Mouse (Mus musculus) stomach, postnatal 0 days (tissue): ENCODE measurements around the gene Phactr1. TPM values are rescaled to one million over a fixed set of nuclear protein-coding genes. Genes with fewer than 3 reads are reported as not detected.

ENCODE experiments used
- ATAC-seq: fragments of 200-750 bp; cut with Nextera tagmentation; 2 replicates; pipeline ENCODE4 v1.8.0; 2017; ENCODE audit not compliant: low FRiP score, low TSS enrichment
- DNase-seq: peaks from one replicate; pipeline ENCODE4 v3.0.0-alpha.2; 2016; ENCODE audit warnings: low spot score
- H3K27ac ChIP-seq: fragments of 300-500 bp; sonication (generic); replicated peaks from 2 replicates; pipeline ENCODE4 v1.5.1; 2014; ENCODE audit warnings: mild to moderate bottlenecking, control low read depth
- H3K27me3 ChIP-seq: fragments of 300-500 bp; sonication (generic); 2 replicates; pipeline ENCODE4 v1.6.1; 2014; ENCODE audit warnings: low read length; ENCODE audit not compliant: control insufficient read depth, insufficient read depth
- H3K36me3 ChIP-seq: fragments of 300-500 bp; sonication (generic); 2 replicates; pipeline ENCODE4 v1.6.1; 2014; ENCODE audit warnings: low read length, mixed read lengths; ENCODE audit not compliant: control insufficient read depth, insufficient read depth
- H3K4me1 ChIP-seq: fragments of 300-500 bp; sonication (generic); replicated peaks from 2 replicates; pipeline ENCODE4 v1.6.1; 2014; ENCODE audit warnings: antibody characterized with exemption; ENCODE audit not compliant: control insufficient read depth, insufficient read depth
- H3K4me2 ChIP-seq: fragments of 300-500 bp; sonication (generic); replicated peaks from 2 replicates; pipeline ENCODE4 v1.6.1; 2014; ENCODE audit warnings: low read depth, mild to moderate bottlenecking, control low read depth, moderate library complexity
- H3K4me3 ChIP-seq: fragments of 300-500 bp; sonication (generic); 2 replicates; pipeline ENCODE4 v1.5.1; 2014; ENCODE audit warnings: low read depth, low read length, control low read depth
- H3K9ac ChIP-seq: fragments of 300-500 bp; sonication (generic); 2 replicates; pipeline ENCODE4 v1.6.1; 2014; ENCODE audit warnings: mild to moderate bottlenecking, low read length, control low read depth, mixed read lengths
- H3K9me3 ChIP-seq: fragments of 300-500 bp; sonication (generic); 2 replicates; pipeline ENCODE4 v1.6.1; 2016; ENCODE audit warnings: low read length; ENCODE audit not compliant: control insufficient read depth
- CTCF ChIP-seq: IDR thresholded peaks from 2 replicates; pipeline ENCODE4 v1.5.1; 2016; ENCODE audit warnings: antibody characterized with exemption, low read depth, mild to moderate bottlenecking, moderate library complexity
- EP300 ChIP-seq: optimal IDR thresholded peaks from 2 replicates; pipeline ENCODE3; 2016; ENCODE audit warnings: antibody characterized with exemption
- whole genome bisulfite sequencing: fragments of 180-500 bp; shearing (Covaris S2); extraction: QIAGEN DNeasy Blood & Tissue Kit; methylation state at CpG from one replicate; pipeline ENCODE4 v1.1.7; 2014; 5-methylcytosine and 5-hydroxymethylcytosine counted together
- polyA plus RNA-seq: library from polyadenylated mRNA; unstranded; fragments of >200 nt; fragmentation: Nextera tagmentation; extraction: Ambion mirVana; gene quantifications from 2 replicates; pipeline ENCODE4 v1.2.1, GENCODE M21; 2015

The Phactr1 gene
- polyA plus RNA-seq, 1 experiment from 2014 or later: 5.6 TPM

- ATAC-seq: no peak
- no peak for TF ChIP-seq EP300
- no peak for TF ChIP-seq CTCF
- Histone ChIP-seq H3K4me2 (no peak overlapping the region), H3K27me3 (no peaks in the 10 kb centered on the region), H3K4me3 (no peak overlapping the region), H3K4me1 (no peaks in the 10 kb centered on the region), H3K36me3 (no peaks in the 10 kb centered on the region), H3K27ac (no peak overlapping the region), H3K9ac (no peak overlapping the region), H3K9me3 (no peaks in the 10 kb centered on the region)
- DNase-seq: no peak
- WGBS: 60% methylated on average over 8 of the region's 8 CpGs
Measured at GRCm38 (mm10) chr13:43146515-43147258, 466.3 kb downstream of the Phactr1 start.

GRCm38 (mm10) chr13:43148692-43149091, 468.3 kb downstream of the Phactr1 start:
- 0 out of 2 replicates have a peak overlapping the region, but pooled peaks have one; percentile 40 for H3K27ac ChIP-seq
- no peak overlapping the region for H3K9ac ChIP-seq
- H3K4me2 ChIP-seq: no peak overlapping the region
- no peak overlapping the region for H3K4me3 ChIP-seq
- H3K27me3 ChIP-seq: no peaks in the 10 kb centered on the region
- DNase-seq: peak; percentile 52
- TF ChIP-seq EP300: no peak
- no peak for TF ChIP-seq CTCF
- H3K4me1 ChIP-seq: no peaks in the 10 kb centered on the region
- ATAC-seq: peak; percentile 86
- H3K9me3 ChIP-seq: no peaks in the 10 kb centered on the region
- 55% methylated on average over 4 of the region's 4 CpGs for WGBS
- H3K36me3 ChIP-seq: no peaks in the 10 kb centered on the region

GRCm38 (mm10) chr13:43149661-43150060, 469.2 kb downstream of the Phactr1 start:
- ATAC-seq: peak; percentile 31; the same call in 1 of the 2 replicates
- Histone ChIP-seq H3K4me2 (no peak overlapping the region), H3K36me3 (no peaks in the 10 kb centered on the region), H3K27ac (no peak overlapping the region), H3K9me3 (no peaks in the 10 kb centered on the region), H3K4me1 (no peaks in the 10 kb centered on the region), H3K4me3 (no peak overlapping the region), H3K9ac (no peak overlapping the region), H3K27me3 (no peaks in the 10 kb centered on the region)
- WGBS: 77% methylated on average over 3 of the region's 3 CpGs
- no peak for DNase-seq
- no peak for TF ChIP-seq EP300
- TF ChIP-seq CTCF: no peak

- no peak overlapping the region for H3K27ac ChIP-seq
- H3K4me1 ChIP-seq: no peaks in the 10 kb centered on the region
- no peak overlapping the region for H3K4me2 ChIP-seq
- ATAC-seq (peak; percentile 82), DNase-seq (peak; percentile 34)
- no peak overlapping the region for H3K4me3 ChIP-seq
- no peaks in the 10 kb centered on the region for H3K27me3 ChIP-seq
- WGBS: 86% methylated on average over 14 of the region's 14 CpGs
- H3K36me3 ChIP-seq: no peaks in the 10 kb centered on the region
- TF ChIP-seq EP300: no peak
- TF ChIP-seq CTCF: no peak
- H3K9ac ChIP-seq: no peak overlapping the region
- H3K9me3 ChIP-seq: no peaks in the 10 kb centered on the region
Measured at GRCm38 (mm10) chr13:43152005-43152520, 471.6 kb downstream of the Phactr1 start.

- Histone ChIP-seq H3K4me2 (no peak overlapping the region), H3K4me1 (no peaks in the 10 kb centered on the region), H3K9ac (no peak overlapping the region), H3K9me3 (no peaks in the 10 kb centered on the region), H3K27me3 (no peaks in the 10 kb centered on the region), H3K27ac (no peak overlapping the region), H3K4me3 (no peak overlapping the region), H3K36me3 (no peaks in the 10 kb centered on the region)
- no peak for TF ChIP-seq EP300
- no peak for TF ChIP-seq CTCF
- DNase-seq (no peak), ATAC-seq (peak; percentile 38; the same call in 1 of the 2 replicates)
- 40% methylated on average over 5 of the region's 5 CpGs for WGBS
Measured at GRCm38 (mm10) chr13:43157370-43157769, 476.9 kb downstream of the Phactr1 start.

- Histone ChIP-seq H3K36me3 (no peaks in the 10 kb centered on the region), H3K27ac (no peak overlapping the region), H3K9me3 (no peaks in the 10 kb centered on the region), H3K9ac (no peak overlapping the region), H3K4me3 (no peak overlapping the region), H3K27me3 (no peaks in the 10 kb centered on the region), H3K4me2 (no peak overlapping the region), H3K4me1 (no peaks in the 10 kb centered on the region)
- no peak for ATAC-seq
- no peak for TF ChIP-seq EP300
- no peak for TF ChIP-seq CTCF
- WGBS: 79% methylated on average over 5 of the region's 5 CpGs
- no peak for DNase-seq
Measured at GRCm38 (mm10) chr13:43158281-43158680, 477.9 kb downstream of the Phactr1 start.
